Mouse (Mus musculus) ovary, postnatal 14 days (tissue): ENCODE data around the gene Adgrl2.

Experiments
- DNase-seq: peaks from one replicate; pipeline ENCODE4 v3.0.0; 2022; ENCODE audit warnings: low spot score

The Adgrl2 gene

GRCm38 (mm10) chr3:148885184-148885583, 105.2 kb downstream of the Adgrl2 start:
- DNase-seq, result no peak

GRCm38 (mm10) chr3:148881431-148881830, 108.9 kb downstream of the Adgrl2 start:
- no peak for DNase-seq

GRCm38 (mm10) chr3:148872563-148872962, 117.8 kb downstream of the Adgrl2 start:
- DNase-seq, result no peak

- DNase-seq, result no peak
Measured at GRCm38 (mm10) chr3:148871792-148872464, 118.4 kb downstream of the Adgrl2 start.

- no peak for DNase-seq
Measured at GRCm38 (mm10) chr3:148867618-148868017, 122.7 kb downstream of the Adgrl2 start.

- no peak for DNase-seq
Measured at GRCm38 (mm10) chr3:148866633-148867032, 123.7 kb downstream of the Adgrl2 start.

GRCm38 (mm10) chr3:148866053-148866452, 124.3 kb downstream of the Adgrl2 start:
- no peak for DNase-seq

GRCm38 (mm10) chr3:148865234-148865633, 125.1 kb downstream of the Adgrl2 start:
- DNase-seq, result no peak

GRCm38 (mm10) chr3:148861860-148862259, 128.5 kb downstream of the Adgrl2 start:
- no peak for DNase-seq

GRCm38 (mm10) chr3:148854306-148854910, 135.9 kb downstream of the Adgrl2 start:
- DNase-seq, result no peak

- DNase-seq, result no peak
Measured at GRCm38 (mm10) chr3:148853372-148853771, 137.0 kb downstream of the Adgrl2 start.

GRCm38 (mm10) chr3:148852556-148852955, 137.8 kb downstream of the Adgrl2 start:
- DNase-seq, result no peak

- no peak for DNase-seq
Measured at GRCm38 (mm10) chr3:148850821-148851220, 139.5 kb downstream of the Adgrl2 start.

- DNase-seq, result no peak
Measured at GRCm38 (mm10) chr3:148848366-148848765, 142.0 kb downstream of the Adgrl2 start.

GRCm38 (mm10) chr3:148844182-148844581, 146.2 kb downstream of the Adgrl2 start:
- DNase-seq, result no peak

GRCm38 (mm10) chr3:148842533-148842932, 147.8 kb downstream of the Adgrl2 start:
- DNase-seq, result no peak

- DNase-seq, result no peak
Measured at GRCm38 (mm10) chr3:148838835-148839296, 151.5 kb downstream of the Adgrl2 start.

- DNase-seq, result no peak
Measured at GRCm38 (mm10) chr3:148838095-148838834, 152.1 kb downstream of the Adgrl2 start.

GRCm38 (mm10) chr3:148835136-148835535, 155.2 kb downstream of the Adgrl2 start:
- DNase-seq, result no peak

GRCm38 (mm10) chr3:148833070-148833769, 157.1 kb downstream of the Adgrl2 start:
- DNase-seq, result no peak

GRCm38 (mm10) chr3:148832001-148832400, 158.4 kb downstream of the Adgrl2 start:
- no peak for DNase-seq

- DNase-seq, result no peak
Measured at GRCm38 (mm10) chr3:148828519-148828918, 161.8 kb downstream of the Adgrl2 start.
